Mouse (Mus musculus): Measurements from ENCODE around the gene Supt3.

Supt3 gene

GRCm38 (mm10) chr17:45136491-45136890, 359.5 kb downstream of the Supt3 start:
- peak; percentile 26 for DNase-seq

GRCm38 (mm10) chr17:45143043-45143442, 366.1 kb downstream of the Supt3 start:
- DNase-seq = peak; percentile 69

- no peak for DNase-seq
Measured at GRCm38 (mm10) chr17:45144656-45145055, 367.7 kb downstream of the Supt3 start.

GRCm38 (mm10) chr17:45151312-45151929, 374.5 kb downstream of the Supt3 start:
- DNase-seq = no peak

GRCm38 (mm10) chr17:45153721-45154120, 376.8 kb downstream of the Supt3 start:
- no peak for DNase-seq

- DNase-seq = no peak
Measured at GRCm38 (mm10) chr17:45158171-45158691, 381.3 kb downstream of the Supt3 start.

- no peak for DNase-seq
Measured at GRCm38 (mm10) chr17:45160651-45161050, 383.7 kb downstream of the Supt3 start.

- DNase-seq = no peak
Measured at GRCm38 (mm10) chr17:45165741-45166140, 388.8 kb downstream of the Supt3 start.
